Mouse (Mus musculus) megakaryocyte-erythroid progenitor cell, adult 5 weeks (primary cell): ENCODE results near the gene Ptgdr2. TPM values are rescaled to one million over a fixed set of nuclear protein-coding genes. Genes with fewer than 3 reads are reported as not detected.

ENCODE experiments used
- polyA plus RNA-seq: library from polyadenylated mRNA; stranded (reverse); fragments of >175 nt; gene quantifications from 2 replicates; pipeline ENCODE4 v1.2.3, GENCODE M21; 2012

The Ptgdr2 gene
- 0.15 and 0.18 TPM in 2 replicates for polyA plus RNA-seq

DNA sequence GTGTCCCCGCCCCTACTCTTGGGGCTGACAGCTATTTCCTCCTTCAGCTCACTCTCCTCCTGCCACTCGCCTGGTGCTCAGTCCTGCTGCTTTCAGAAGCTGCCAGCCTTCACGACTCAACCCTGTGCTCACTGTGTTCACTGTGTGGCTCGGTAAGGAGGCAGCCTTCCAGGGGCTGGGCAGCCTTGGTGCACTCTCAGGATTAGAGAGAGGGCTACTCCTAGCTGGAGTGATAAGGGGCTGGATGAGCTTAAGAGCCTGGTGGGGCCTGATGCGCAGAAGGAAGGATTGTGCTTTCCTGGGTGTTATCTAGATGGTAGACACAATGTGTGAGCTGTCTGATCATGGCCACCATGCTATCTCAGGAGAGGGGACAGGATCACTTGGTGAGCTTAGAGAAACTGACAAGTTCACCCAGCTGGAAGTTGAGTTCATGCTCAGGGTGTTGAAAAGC lies at the start of gene Ptgdr2:
Gene Ptgdr2, plus strand, starts transcription at position 51 of the 454 bp plus-strand sequence.

DNA sequence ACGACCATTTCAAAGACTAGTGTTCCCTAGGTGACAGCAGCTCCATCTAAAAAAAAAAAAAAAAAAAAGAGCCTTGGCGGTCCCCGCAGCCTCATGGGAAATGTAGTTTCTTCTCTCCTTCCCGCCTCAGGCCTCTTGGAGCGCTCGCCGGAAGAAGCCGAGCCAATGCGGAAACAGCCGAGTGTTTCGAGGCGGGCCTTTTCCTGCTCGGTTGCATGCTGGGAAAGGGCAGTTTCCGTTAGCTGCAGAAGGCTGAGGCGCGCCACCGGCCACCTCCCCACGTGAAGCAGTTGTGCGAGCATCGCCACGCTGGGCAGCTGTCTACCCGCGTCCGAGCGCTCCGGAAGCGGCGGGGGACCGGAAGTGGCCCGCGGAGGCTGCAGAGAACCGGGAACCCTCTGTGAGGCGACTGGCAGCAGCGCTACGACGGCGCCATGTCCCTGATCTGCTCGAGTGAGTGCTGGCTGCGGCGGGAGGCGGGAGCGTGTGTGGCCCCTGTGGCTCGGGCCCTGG lies 41.9 kb upstream of the Ptgdr2 start, which contains the start of gene Prpf19:
Gene Prpf19, plus strand, starts transcription at position 216 of the 513 bp plus-strand sequence.

GRCm38 (mm10) chr19:10920532-10920931 lies 16.4 kb upstream of the Ptgdr2 start, which contains the start of gene Zp1:
Gene Zp1, minus strand, starts transcription at chr19:10920632.

GRCm38 (mm10) chr19:10949112-10949511 lies 12.2 kb downstream of the Ptgdr2 start, which contains the start of gene Ccdc86:
Gene Ccdc86, minus strand, starts transcription at chr19:10949266.

GRCm38 (mm10) chr19:10974238-10974865 lies 37.4 kb downstream of the Ptgdr2 start, which contains the start of gene Ms4a10:
Gene Ms4a10, minus strand, starts transcription at chr19:10974670.

Other genes starting within 250 kb of the Ptgdr2 start
- gene Vps37c, start 248.4 kb upstream of the Ptgdr2 start, polyA plus RNA-seq = 104 and 113 TPM in 2 replicates
- 0.34 and 0.37 TPM in 2 replicates for gene Cd5, start 198.2 kb upstream of the Ptgdr2 start, polyA plus RNA-seq
- gene Cd6, start 107.1 kb upstream of the Ptgdr2 start, polyA plus RNA-seq = 1.1 and 1.6 TPM in 2 replicates
- gene Slc15a3, start 97.4 kb upstream of the Ptgdr2 start, polyA plus RNA-seq = 2.4 and 2.5 TPM in 2 replicates
- 2.5 and 2.6 TPM in 2 replicates for gene Tmem132a, start 67.2 kb upstream of the Ptgdr2 start, polyA plus RNA-seq
- 31.8 and 33.0 TPM in 2 replicates for gene Tmem109, start 55.2 kb upstream of the Ptgdr2 start, polyA plus RNA-seq
- gene Prpf19, start 41.9 kb upstream of the Ptgdr2 start, polyA plus RNA-seq = 86.3 and 92.4 TPM in 2 replicates
- gene Zp1, start 16.5 kb upstream of the Ptgdr2 start, polyA plus RNA-seq = not detected in 2 replicates
- gene Ccdc86, start 12.1 kb downstream of the Ptgdr2 start, polyA plus RNA-seq = 56.1 and 58.1 TPM in 2 replicates
- not detected in 2 replicates for gene Ms4a10, start 37.5 kb downstream of the Ptgdr2 start, polyA plus RNA-seq
- gene Ms4a15, start 56.1 kb downstream of the Ptgdr2 start, polyA plus RNA-seq = not detected in 2 replicates
- gene Ms4a18, start 80.9 kb downstream of the Ptgdr2 start, polyA plus RNA-seq = not detected in 2 replicates
- not detected in 2 replicates for gene Ms4a8a, start 143.9 kb downstream of the Ptgdr2 start, polyA plus RNA-seq
- gene 1700017D01Rik, start 193.7 kb downstream of the Ptgdr2 start, polyA plus RNA-seq = not detected in 2 replicates
- not detected in 2 replicates for gene 1700025F22Rik, start 228.2 kb downstream of the Ptgdr2 start, polyA plus RNA-seq